Mouse (Mus musculus) liver, postnatal 0 days (tissue): ENCODE measurements around the gene E130309D02Rik. TPM values are rescaled to one million over a fixed set of nuclear protein-coding genes. Genes with fewer than 3 reads are reported as not detected.

Experiments used
- ATAC-seq: fragments of 200-750 bp; cut with Nextera tagmentation; 2 replicates; pipeline ENCODE4 v1.8.0; 2017; ENCODE audit warnings: mild to moderate bottlenecking, moderate library complexity
- DNase-seq: peaks from one replicate; pipeline ENCODE4 v3.0.0-alpha.2; 2016
- H3K27ac ChIP-seq: fragments of 300-500 bp; sonication (generic); 2 replicates; pipeline ENCODE4 v1.5.1; 2014; ENCODE audit warnings: antibody characterized with exemption, moderate library complexity, mild to moderate bottlenecking, low read depth
- H3K27me3 ChIP-seq: fragments of 300-500 bp; sonication (generic); 2 replicates; pipeline ENCODE4 v1.6.1; 2014; ENCODE audit warnings: low read length, control low read depth, mixed read lengths; ENCODE audit not compliant: insufficient read depth
- H3K36me3 ChIP-seq: fragments of 300-500 bp; sonication (generic); replicated peaks from 2 replicates; pipeline ENCODE4 v1.6.1; 2014; ENCODE audit warnings: mild to moderate bottlenecking, control low read depth, low read length, moderate library complexity, mixed read lengths; ENCODE audit not compliant: insufficient read depth
- H3K4me1 ChIP-seq: fragments of 300-500 bp; sonication (generic); 2 replicates; pipeline ENCODE4 v1.6.1; 2014; ENCODE audit warnings: antibody characterized with exemption, mild to moderate bottlenecking, control low read depth; ENCODE audit not compliant: insufficient read depth
- H3K4me2 ChIP-seq: fragments of 300-500 bp; sonication (generic); 2 replicates; pipeline ENCODE4 v1.6.1; 2014; ENCODE audit warnings: low read depth, mild to moderate bottlenecking, low read length, moderate library complexity, mixed read lengths
- H3K4me3 ChIP-seq: fragments of 300-500 bp; sonication (generic); 2 replicates; pipeline ENCODE4 v1.5.1; 2014; ENCODE audit warnings: low read depth, low read length
- H3K9ac ChIP-seq: fragments of 300-500 bp; sonication (generic); replicated peaks from 2 replicates; pipeline ENCODE4 v1.6.1; 2014; ENCODE audit warnings: mild to moderate bottlenecking, moderate library complexity
- H3K9me3 ChIP-seq: fragments of 300-500 bp; sonication (generic); 2 replicates; pipeline ENCODE4 v1.6.1; 2016; ENCODE audit warnings: mild to moderate bottlenecking, control low read depth, low read length, mixed read lengths
- CTCF ChIP-seq: sonication (generic); IDR thresholded peaks from 2 replicates; pipeline ENCODE4 v1.5.1; 2016; ENCODE audit warnings: antibody characterized with exemption, low read depth
- EP300 ChIP-seq: IDR thresholded peaks from 2 replicates; pipeline ENCODE4 v1.6.1; 2016; ENCODE audit warnings: antibody characterized with exemption, low read depth, mild to moderate bottlenecking
- WGBS: fragments of 180-500 bp; shearing (Covaris S2); extraction: QIAGEN DNeasy Blood & Tissue Kit; methylation state at CpG from one replicate; pipeline ENCODE4 v1.1.7; 2014; ENCODE audit not compliant: insufficient replicate concordance; 5-methylcytosine and 5-hydroxymethylcytosine counted together
- polyA plus RNA-seq: library from polyadenylated mRNA; unstranded; fragments of >200 nt; fragmentation: Nextera tagmentation; extraction: Ambion mirVana; gene quantifications from 2 replicates; pipeline ENCODE4 v1.2.1, GENCODE M21; 2015

E130309D02Rik gene
- polyA plus RNA-seq, 1 experiment from 2014 or later = 12.8 TPM

GRCm38 (mm10) chr5:143299686-143300085 is 15.5 kb downstream of the E130309D02Rik start:
- ATAC-seq (no peak), DNase-seq (peak; percentile 79)
- Histone ChIP-seq H3K9ac (no peak overlapping the region), H3K4me1 (no peaks in the 10 kb centered on the region), H3K36me3 (peaks cover 37% of the 10 kb centered on the region), H3K27me3 (no peaks in the 10 kb centered on the region), H3K9me3 (no peaks in the 10 kb centered on the region), H3K4me2 (no peak overlapping the region), H3K27ac (no peak overlapping the region), H3K4me3 (no peak overlapping the region)
- TF ChIP-seq CTCF (peak; percentile 88), EP300 (no peak)
- 90% methylated on average over 4 of the region's 4 CpGs for WGBS

- DNase-seq (no peak), ATAC-seq (no peak)
- peaks cover 2% of the 10 kb centered on the region; the same call in 1 of the 2 replicates for H3K4me1 ChIP-seq
- 89% methylated on average over 7 of the region's 7 CpGs for WGBS
- H3K4me3 ChIP-seq = no peak overlapping the region
- H3K27me3 ChIP-seq = peaks cover 11% of the 10 kb centered on the region
- no peak overlapping the region for H3K9ac ChIP-seq
- no peak overlapping the region for H3K27ac ChIP-seq
- no peaks in the 10 kb centered on the region for H3K9me3 ChIP-seq
- peak; percentile 54 for TF ChIP-seq CTCF
- TF ChIP-seq EP300 = no peak
- H3K36me3 ChIP-seq = peaks cover 30% of the 10 kb centered on the region
- no peak overlapping the region for H3K4me2 ChIP-seq
Measured at GRCm38 (mm10) chr5:143298391-143298790, 16.8 kb downstream of the E130309D02Rik start.

GRCm38 (mm10) chr5:143297986-143298385 is 17.2 kb downstream of the E130309D02Rik start:
- no peak for TF ChIP-seq CTCF
- no peak for TF ChIP-seq EP300
- Histone ChIP-seq H3K27me3 (peaks cover 15% of the 10 kb centered on the region), H3K9ac (no peak overlapping the region), H3K4me1 (peaks cover 5% of the 10 kb centered on the region; the same call in 1 of the 2 replicates), H3K36me3 (peaks cover 26% of the 10 kb centered on the region), H3K4me2 (no peak overlapping the region), H3K9me3 (no peaks in the 10 kb centered on the region), H3K4me3 (no peak overlapping the region), H3K27ac (no peak overlapping the region)
- DNase-seq = no peak
- ATAC-seq = no peak
- 86% methylated on average over 9 of the region's 9 CpGs for WGBS

GRCm38 (mm10) chr5:143295330-143295729 is 19.8 kb downstream of the E130309D02Rik start:
- 88% methylated on average over 2 of the region's 2 CpGs for WGBS

GRCm38 (mm10) chr5:143294862-143295261 is 20.3 kb downstream of the E130309D02Rik start:
- H3K4me1 ChIP-seq = peaks cover 5% of the 10 kb centered on the region; the same call in 1 of the 2 replicates
- TF ChIP-seq EP300 (no peak), CTCF (peak; percentile 56)
- peaks cover 3% of the 10 kb centered on the region; the same call in 1 of the 2 replicates for H3K36me3 ChIP-seq
- 89% methylated on average over 3 of the region's 3 CpGs for WGBS
- H3K27me3 ChIP-seq = peaks cover 36% of the 10 kb centered on the region
- DNase-seq (no peak), ATAC-seq (no peak)
- no peak overlapping the region for H3K4me2 ChIP-seq
- no peak overlapping the region for H3K4me3 ChIP-seq
- H3K9ac ChIP-seq = no peak overlapping the region
- no peak overlapping the region for H3K27ac ChIP-seq
- H3K9me3 ChIP-seq = no peaks in the 10 kb centered on the region

More at GRCm38 (mm10) chr5:143295330-143295729, 19.8 kb downstream of the E130309D02Rik start:
- Histone ChIP-seq H3K9ac (no peak overlapping the region), H3K9me3 (no peaks in the 10 kb centered on the region), H3K27me3 (peaks cover 36% of the 10 kb centered on the region), H3K4me2 (no peak overlapping the region), H3K27ac (no peak overlapping the region), H3K36me3 (peaks cover 7% of the 10 kb centered on the region), H3K4me1 (peaks cover 5% of the 10 kb centered on the region; the same call in 1 of the 2 replicates), H3K4me3 (no peak overlapping the region)
- TF ChIP-seq CTCF = no peak
- TF ChIP-seq EP300 = no peak
- DNase-seq (no peak), ATAC-seq (no peak)

GRCm38 (mm10) chr5:143293404-143293803 is 21.8 kb downstream of the E130309D02Rik start, which contains the start of gene Zfp853:
TSS of gene Zfp853 (minus strand) at chr5:143293623.
- Histone ChIP-seq H3K9ac (peak within 1 kb of the TSS; percentile 16; the same call in 1 of the 2 replicates), H3K4me3 (peak within 1 kb of the TSS; percentile 32), H3K27me3 (peaks cover 51% of the 10 kb centered on the region)

More at GRCm38 (mm10) chr5:143293404-143293803, 21.8 kb downstream of the E130309D02Rik start, which contains the start of gene Zfp853:
- 11% methylated on average over 21 of the region's 38 CpGs for WGBS
- Histone ChIP-seq H3K27ac (no peak within 1 kb of the TSS), H3K4me2 (peak within 1 kb of the TSS; percentile 55), H3K9me3 (no peaks in the 10 kb centered on the region), H3K4me1 (peaks cover 6% of the 10 kb centered on the region; the same call in 1 of the 2 replicates), H3K36me3 (no peaks in the 10 kb centered on the region)
- DNase-seq = no peak
- ATAC-seq = no peak
- TF ChIP-seq CTCF (no peak), EP300 (no peak)
